Mouse (Mus musculus) ovary, adult 18-20 months (tissue): Measurements from ENCODE around the gene Eef2.

Experiments used
- DNase-seq: peaks from one replicate; pipeline ENCODE4 v3.0.0; 2022; ENCODE audit warnings: low spot score, mixed read lengths

Gene Eef2

DNA sequence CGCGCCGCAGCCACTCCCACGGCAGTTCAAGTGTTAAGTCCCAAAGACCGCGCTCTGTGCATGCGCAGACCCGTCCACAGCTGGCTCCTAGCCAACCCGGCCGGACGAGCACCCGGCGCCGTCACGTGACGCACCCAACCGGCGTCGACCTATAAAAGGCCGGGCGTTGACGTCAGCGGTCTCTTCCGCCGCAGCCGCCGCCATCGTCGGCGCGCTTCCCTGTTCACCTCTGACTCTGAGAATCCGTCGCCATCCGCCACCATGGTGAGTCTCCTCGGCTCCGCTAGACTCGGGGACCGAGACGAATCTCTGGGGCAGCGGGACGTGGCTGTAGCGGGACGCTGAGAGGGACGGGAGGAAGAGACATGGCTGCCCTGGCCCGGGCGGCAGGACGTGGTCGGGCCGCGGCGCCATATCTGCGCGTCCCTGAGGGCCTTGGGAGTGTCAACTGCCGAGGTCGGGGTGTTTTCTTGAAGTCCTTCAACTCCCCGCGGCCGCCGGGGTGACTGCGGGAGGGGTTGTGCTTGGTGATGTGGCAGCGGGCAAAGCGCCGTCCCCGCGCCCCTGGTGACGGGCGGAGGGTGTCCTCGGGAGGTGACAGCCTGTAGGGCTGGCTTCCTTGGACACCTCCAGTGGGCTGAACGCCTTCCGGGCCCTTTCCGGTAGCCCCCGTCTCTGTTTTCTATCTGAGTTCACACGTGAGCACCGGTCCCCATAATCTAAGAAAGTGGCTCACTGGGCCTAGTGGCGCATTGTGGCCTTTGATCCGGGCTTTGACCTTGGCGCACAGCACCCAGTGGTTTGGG, at the start of gene Eef2:
Gene Eef2 (plus strand): TSS at position 166 of the 806 bp plus-strand sequence.
- DNase-seq = peak; percentile 96

GRCm38 (mm10) chr10:81134181-81134587, 42.2 kb upstream of the Eef2 start:
- peak; percentile 45 for DNase-seq

DNA sequence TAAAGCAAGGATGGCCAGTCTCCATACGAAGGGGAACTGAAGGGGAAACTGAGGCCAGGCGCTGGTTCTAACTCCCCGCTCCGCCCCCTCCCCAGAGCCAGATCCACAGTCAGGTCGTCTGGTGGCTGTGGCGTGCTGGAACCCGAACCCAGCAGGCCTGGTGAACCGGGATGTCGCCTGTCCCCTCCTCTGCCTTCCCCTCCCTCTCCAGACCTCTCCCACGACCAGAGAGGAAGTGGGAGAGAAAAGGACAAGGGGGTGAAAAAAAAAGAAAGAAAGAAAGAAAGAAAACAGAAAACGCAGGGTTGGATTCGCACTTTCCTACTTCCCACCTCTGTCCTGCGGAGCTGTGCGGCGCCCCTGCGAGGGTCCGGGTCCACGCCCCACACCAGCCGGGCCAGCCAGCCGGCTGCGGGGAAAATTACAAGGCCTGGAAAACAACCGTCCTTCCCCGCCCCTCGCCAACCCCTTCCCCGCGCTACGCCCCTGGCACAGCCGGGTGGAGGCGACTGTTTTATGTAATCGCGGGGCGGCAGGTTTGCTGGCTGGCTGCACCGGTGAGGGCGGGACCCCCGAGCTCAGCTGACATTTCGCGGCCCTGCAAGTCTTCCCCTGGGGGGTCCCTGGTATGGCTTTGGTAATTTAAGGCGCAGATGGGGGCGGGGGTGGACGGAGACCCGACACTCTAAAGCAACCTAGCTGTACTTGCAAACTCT, 41.3 kb upstream of the Eef2 start, which contains the start of gene Zbtb7a:
Gene Zbtb7a (plus strand): TSS at position 255 of the 716 bp plus-strand sequence.
- no peak for DNase-seq

DNA sequence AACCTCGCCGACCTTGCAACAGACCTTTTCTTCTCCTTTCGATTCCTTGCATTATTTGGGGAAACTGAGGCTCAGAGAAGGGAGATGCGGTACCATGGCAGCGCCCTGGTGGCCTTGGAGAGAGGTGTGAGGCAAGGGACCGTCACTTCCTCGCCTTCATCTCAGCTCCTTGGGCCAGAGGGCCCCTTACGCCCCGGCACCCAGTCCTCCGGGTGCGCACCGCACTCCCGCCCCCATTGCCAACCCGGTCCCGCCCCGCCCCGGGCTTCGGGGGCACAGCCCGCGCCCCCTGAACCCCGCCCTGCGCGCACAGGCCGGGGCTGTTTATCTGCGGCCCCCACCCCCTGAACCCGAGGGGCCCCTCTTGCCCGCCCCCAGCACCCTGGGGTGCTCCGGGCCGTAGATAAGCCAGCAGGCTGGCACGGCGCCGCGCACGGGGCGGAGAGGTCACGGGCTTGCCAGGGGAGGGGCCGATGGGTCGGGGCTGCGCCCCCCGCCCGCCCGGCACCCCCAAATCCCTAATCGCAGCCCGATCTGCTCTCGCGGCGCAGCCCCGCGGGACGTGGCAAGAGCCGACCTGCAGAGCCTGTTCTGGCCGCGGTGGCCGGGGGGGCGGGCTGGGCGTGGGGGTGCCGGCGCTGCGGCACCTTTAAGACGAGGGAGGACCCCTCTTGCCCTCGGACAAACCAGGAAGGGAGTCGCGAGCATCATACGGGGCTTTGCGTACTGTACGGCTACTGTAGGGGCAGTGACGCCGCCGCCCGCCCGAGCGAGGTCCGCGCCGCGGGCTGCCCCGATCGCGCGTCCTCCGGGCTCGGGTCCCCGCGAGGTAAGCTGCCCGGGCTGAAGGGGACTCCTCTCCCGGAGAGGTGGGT, 40.4 kb upstream of the Eef2 start:
- peak; percentile 74 for DNase-seq

DNA sequence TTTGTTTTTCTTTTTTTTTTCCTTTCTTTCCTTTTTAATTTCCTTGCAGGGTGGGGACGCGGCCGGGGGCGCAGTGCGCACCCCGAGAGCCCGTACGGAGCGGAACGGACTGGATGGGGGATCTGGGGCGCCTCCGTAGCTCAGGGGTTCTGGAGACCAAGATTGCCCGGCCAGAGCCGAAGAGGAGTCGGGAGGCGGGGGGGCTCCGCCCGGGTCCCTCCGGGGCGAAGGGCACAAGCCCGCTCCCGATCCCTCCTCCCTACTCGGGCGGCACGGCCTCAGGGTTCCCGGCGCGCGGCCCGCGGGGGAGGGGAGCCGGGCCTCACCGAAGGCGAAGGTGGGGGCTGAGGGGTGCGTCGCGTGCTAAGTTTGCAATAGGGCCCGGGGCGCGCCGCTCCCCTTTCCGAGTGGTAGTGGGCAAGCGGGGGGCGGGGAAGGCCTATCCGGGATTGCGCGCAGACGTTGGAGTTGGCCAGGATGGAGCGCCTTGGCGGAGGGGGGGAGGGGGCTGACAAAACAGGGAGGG, 39.7 kb upstream of the Eef2 start:
- DNase-seq = peak; percentile 75

GRCm38 (mm10) chr10:81137252-81138130, 38.9 kb upstream of the Eef2 start:
- DNase-seq = peak; percentile 98

DNA sequence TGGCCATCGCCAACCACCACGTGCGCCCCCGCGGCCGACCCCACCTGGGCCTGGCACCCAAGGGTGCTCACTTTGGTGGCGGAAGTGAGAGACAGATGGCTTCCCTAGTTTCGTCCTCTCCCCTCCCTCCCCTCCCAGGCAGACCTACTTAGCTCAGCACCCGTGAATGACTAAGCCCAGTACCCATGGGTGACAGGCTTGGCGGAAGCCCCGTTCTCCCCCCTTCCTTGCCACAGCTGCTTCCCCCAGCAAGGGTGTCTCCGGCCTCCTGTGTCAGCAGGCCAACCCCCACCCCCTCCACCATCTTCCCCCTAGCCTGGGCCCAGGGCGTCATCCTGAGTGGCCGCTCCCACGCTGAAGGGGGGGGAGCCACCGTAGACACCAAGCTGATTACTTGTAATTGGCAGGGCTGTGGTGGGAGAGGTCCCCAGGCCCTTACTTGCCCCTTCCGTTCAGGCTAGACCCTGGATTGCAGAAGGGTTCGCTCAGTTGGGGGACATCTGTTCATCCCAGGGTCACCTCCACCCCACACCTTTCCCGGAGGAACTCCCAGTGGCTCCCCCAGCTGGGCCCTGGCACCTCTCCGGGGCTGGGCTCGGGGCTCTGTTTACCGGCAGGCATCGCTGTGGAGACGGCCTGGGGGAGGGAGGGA, 38.2 kb upstream of the Eef2 start:
- no peak for DNase-seq

- no peak for DNase-seq
Observed at GRCm38 (mm10) chr10:81138821-81139528, 37.5 kb upstream of the Eef2 start.

DNA sequence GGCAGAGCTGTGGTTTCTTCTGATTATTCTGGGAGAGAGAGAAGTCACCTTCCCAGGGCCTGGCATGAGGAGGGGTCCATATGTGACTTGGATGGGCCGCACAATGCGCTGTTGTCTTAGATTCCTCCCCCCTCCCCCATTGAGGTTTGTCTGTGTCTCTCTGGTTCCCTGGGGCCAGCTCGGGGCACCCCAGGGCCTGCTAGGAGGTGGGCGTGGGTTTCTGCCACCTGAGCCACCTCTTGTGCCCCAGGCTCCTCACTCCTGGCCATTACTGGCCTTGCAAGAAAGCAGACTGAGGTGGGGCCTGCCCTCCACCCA, 36.9 kb upstream of the Eef2 start:
- no peak for DNase-seq

- no peak for DNase-seq
Observed at GRCm38 (mm10) chr10:81140005-81140404, 36.4 kb upstream of the Eef2 start.

DNA sequence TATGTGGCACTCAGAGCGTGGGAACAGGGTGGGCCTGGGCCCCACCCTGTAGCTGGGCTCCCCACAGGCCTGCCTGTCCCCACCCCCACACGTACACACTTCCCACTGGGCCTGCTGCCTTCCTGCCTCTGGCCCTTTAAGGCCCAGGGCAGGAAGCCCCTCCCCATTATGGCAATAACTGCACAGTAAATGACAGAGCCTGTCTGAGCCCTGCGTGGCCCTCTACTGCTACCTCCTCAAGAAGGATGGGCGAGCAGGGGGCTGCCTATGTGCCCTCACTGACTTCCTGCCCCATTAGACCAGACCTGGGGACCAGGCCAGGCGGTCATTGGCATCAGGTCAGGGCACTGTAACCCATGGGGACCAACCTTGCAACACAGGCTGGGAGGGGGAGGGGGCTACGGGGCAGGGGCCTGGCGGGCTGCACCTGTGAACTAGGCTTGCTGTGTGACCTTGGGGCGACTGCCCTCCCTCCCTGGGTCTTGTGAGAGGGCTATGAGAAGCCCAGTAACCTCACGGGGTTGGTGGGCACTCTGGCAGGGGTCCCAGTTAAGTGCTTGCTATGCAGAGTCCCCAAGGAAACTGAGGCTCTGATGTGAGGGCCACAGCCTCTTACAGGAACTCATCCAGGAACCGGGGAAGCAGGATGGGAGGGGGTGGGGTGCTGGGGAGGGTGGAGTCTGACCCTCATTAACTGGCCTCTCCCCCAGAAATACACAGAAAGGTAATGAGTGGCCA, 35.5 kb upstream of the Eef2 start:
- DNase-seq = no peak

DNA sequence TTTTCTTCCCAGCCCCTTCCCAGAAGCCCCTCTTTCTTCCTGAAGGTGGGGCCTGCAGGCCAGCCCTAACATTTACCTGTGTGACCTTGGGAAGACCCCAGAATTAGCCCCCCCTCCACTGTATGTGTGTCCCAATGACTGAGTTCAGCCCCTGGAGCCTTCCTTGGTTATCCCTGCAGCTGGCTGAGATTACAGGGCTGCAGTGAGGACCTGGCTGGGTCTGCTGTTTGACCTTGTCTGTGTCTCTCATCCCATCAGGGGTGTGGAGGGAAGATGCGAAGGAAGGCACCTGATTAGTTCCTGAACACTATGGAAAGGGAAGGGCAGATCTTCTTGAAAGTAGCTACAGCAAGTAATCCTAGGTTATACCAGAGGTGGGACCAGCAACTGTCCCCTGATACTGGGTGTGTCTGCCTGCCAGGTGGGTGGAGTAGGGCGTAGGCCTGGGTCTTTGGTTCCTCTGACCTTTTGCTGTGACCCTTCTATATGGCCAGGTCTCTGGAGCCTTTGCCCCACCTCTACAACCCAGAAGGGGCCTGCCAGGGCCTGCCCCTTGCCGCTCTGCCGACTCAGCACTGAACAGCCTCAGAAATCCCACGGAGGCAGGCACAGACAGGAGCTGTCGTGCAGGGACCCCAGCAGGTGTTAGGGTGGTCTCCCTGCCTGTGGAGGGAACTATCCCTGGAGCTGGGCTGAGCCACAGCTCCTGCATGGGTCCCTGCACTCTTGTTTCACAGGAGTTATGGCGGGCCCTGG, 34.8 kb upstream of the Eef2 start:
- no peak for DNase-seq

- DNase-seq = no peak
Observed at GRCm38 (mm10) chr10:81142551-81142981, 33.9 kb upstream of the Eef2 start.

DNA sequence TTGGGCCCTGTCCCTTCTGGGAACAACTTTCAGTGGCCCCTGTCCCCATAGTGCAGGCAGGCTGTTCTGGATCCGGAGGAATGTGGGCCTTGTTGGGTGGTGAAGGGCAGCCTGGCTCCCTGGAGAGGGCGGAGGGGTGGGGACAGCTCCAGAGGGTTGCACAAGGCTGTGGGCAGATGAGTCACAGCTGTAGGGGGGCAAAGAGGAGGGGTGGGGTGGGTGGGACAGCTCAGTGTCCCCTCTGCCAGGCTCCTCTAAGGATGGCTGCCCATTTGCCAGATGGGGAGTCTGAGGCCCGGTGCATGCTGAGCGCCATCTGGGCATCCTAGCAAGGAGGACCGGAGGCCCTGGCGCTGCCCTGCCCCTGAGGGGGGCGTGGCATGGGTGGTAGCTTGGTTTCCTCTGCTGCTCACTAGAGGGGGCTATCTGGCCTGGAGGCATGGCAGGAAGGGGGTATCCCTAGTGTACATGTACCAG, 33.2 kb upstream of the Eef2 start:
- DNase-seq = no peak

DNA sequence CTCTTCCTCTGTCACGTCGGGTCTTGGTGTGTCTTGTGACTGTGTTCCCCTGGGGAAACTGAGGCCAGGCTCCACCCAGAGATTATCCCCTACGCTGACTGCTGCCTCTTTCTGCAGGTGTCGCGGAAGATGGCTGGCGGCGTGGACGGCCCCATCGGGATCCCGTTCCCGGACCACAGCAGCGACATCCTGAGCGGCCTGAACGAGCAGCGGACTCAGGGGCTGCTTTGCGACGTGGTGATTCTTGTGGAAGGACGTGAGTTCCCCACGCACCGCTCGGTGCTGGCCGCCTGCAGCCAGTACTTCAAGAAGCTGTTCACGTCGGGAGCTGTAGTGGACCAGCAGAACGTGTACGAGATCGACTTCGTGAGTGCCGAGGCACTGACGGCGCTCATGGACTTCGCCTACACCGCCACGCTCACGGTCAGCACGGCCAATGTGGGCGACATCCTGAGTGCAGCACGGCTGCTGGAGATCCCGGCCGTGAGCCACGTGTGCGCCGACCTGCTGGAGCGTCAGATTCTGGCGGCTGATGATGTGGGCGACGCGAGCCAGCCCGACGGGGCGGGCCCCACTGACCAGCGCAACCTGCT, 32.5 kb upstream of the Eef2 start:
- DNase-seq = no peak

DNA sequence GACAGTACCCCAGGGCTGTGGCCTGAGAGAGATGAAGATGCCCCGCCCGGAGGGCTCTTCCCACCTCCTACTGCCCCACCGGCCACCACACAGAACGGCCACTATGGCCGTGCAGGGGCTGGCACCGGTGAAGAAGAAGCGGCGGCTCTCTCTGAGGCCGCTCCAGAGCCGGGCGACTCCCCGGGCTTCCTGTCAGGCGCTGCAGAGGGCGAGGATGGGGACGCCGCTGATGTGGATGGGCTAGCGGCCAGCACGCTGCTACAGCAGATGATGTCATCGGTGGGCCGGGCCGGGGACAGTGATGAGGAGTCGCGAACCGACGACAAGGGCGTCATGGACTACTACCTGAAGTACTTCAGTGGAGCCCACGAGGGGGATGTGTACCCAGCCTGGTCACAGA, 31.8 kb upstream of the Eef2 start:
- DNase-seq = no peak

- no peak for DNase-seq
Observed at GRCm38 (mm10) chr10:81145307-81145706, 31.1 kb upstream of the Eef2 start.

DNA sequence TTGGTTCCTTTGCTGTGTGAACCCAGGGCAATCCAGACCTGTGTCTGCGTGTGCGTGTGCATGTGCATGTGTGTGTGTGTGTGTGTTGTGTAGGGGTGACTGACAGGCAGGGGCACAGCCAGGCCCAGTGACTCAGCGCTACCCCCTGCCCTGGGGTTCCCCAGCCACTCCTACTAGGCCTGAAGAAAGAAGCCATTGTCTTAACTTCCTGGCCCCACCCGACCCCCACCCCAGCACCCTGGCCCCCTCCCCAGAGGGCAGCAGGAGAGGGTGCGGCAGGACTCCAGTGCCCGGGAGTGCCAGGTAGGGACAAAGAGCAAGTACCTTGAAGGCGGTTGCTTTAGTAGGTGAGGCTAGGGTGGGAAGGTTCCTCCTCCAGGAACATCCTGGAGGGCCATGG, 30.7 kb upstream of the Eef2 start:
- DNase-seq = no peak
